Mouse (Mus musculus) heart, adult 9 months (tissue): Measurements from ENCODE around the gene Olfr351.

ENCODE experiments used
- DNase-seq, 2 experiments: peaks; one replicate each; pipeline ENCODE4 v3.0.0; 2022; ENCODE audit warnings: low spot score in 2 of 2

The Olfr351 gene

GRCm38 (mm10) chr2:36862560-36862959 lies at the start of gene Olfr351:
TSS of gene Olfr351 (minus strand) at chr2:36862660.
- no peak for DNase-seq

- no peak for DNase-seq
Measured at GRCm38 (mm10) chr2:36905380-36905779, 42.9 kb upstream of the Olfr351 start, which contains the start of gene Olfr354. TSS of gene Olfr354 (plus strand) at chr2:36905680.

DNA sequence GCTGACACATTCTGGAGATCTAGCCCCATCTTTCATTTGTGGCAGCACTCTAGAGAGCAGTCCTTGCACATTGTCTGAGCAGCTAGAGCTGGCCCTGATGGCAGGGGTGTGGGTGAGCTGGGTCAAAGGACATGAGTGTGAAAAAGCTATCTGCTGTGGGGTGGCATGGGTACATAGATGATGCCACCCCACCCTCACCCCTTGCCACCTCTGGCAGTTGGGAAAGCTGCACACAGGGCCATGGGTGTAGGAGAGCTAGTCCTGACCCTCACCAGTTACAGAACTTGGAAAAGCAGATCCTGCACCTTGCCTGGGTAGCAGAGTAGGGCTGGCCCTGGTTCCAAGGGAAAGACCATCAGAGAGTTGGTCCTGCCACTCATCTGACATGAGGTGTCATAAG lies 34.7 kb upstream of the Olfr351 start:
- no peak for DNase-seq

DNA sequence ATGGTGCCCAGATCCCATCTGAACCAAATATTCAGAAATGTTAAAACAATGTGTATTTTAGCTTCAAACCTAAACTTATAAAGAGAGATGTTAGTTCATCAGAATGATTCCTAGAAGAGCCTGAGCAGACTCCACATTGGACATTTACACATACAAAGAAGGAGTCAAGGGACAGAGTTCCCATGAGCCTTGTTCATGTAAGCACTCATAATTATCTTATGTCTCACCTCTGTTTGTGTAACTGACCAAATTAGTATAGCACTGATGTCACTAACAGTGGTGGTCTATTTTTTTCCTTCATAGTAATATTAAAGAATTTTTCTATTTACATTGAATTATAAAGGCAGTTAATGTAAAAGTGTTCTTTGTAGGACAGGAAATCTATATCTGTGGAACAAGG lies 30.4 kb upstream of the Olfr351 start, which contains the start of gene Olfr353:
Gene Olfr353 (minus strand): TSS at position 101 of the 400 bp plus-strand sequence.
- DNase-seq: no peak

- DNase-seq: no peak
Measured at GRCm38 (mm10) chr2:36868160-36868559, 5.7 kb upstream of the Olfr351 start, which contains the start of gene Olfr352. TSS of gene Olfr352 (plus strand) at chr2:36868460.

DNA sequence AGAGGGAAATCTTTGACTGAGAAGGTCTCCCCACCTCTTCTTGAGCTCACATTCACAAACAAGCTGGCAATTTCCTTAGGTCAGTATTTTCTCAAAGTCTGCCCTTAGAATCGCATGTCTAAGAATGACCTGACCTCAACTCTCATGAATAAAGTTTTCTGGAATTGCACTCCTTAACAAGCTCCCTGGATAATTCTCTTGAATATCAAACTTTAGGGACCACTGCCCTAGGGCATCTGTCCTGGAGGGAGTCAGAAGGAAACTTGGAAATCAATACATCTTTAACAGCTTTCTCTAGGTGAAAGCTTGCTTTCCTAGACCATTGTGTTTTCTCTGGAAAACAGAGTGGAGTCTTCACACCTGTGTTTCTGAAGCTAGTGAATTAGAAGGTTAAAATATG lies 16.4 kb downstream of the Olfr351 start, which contains the start of gene Olfr350:
Gene Olfr350 (plus strand): TSS at position 301 of the 400 bp plus-strand sequence.
- DNase-seq: no peak

DNA sequence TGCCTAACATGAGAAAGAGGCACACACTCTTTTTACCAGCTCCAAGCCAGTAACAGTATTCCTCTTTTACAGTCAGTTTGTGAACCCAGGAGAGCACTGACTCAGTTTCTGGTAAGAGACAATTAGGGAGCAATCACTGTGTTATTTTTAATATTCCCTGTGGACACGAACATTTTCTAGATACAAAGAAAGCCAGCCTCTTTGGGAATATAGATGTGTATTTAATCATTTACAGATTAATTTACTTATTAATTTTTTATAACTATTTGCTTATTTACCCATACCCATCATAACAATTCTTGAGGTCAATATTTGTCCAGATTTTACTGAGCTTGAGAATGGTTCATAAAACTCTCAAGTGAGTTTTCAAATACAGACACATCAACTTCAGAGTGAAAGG lies 45.5 kb downstream of the Olfr351 start, which contains the start of gene Olfr3:
Gene Olfr3 (minus strand): TSS at position 101 of the 400 bp plus-strand sequence.
- DNase-seq: no peak
